Mouse (Mus musculus) induced T-regulatory cell, adult 2 months (primary cell): ENCODE results near the gene Aknad1.

Experiments
- DNase-seq: peaks from one replicate; pipeline ENCODE4 v3.0.0-alpha.2; 2012; ENCODE audit warnings: low read depth

Gene Aknad1

GRCm38 (mm10) chr3:108751061-108751460, 11.6 kb downstream of the Aknad1 start:
- no peak for DNase-seq

GRCm38 (mm10) chr3:108751691-108752090, 12.2 kb downstream of the Aknad1 start:
- no peak for DNase-seq

- no peak for DNase-seq
Observed at GRCm38 (mm10) chr3:108754541-108754940, 15.1 kb downstream of the Aknad1 start.

GRCm38 (mm10) chr3:108755542-108755941, 16.1 kb downstream of the Aknad1 start:
- DNase-seq, result no peak

GRCm38 (mm10) chr3:108756131-108756530, 16.7 kb downstream of the Aknad1 start:
- no peak for DNase-seq

- no peak for DNase-seq
Observed at GRCm38 (mm10) chr3:108757570-108757969, 18.1 kb downstream of the Aknad1 start.

GRCm38 (mm10) chr3:108759566-108760420, 20.3 kb downstream of the Aknad1 start:
- DNase-seq, result no peak

- DNase-seq, result no peak
Observed at GRCm38 (mm10) chr3:108762597-108763111, 23.2 kb downstream of the Aknad1 start.

- no peak for DNase-seq
Observed at GRCm38 (mm10) chr3:108763691-108764090, 24.2 kb downstream of the Aknad1 start.

GRCm38 (mm10) chr3:108764976-108765375, 25.5 kb downstream of the Aknad1 start:
- DNase-seq, result no peak

- no peak for DNase-seq
Observed at GRCm38 (mm10) chr3:108765476-108765875, 26.0 kb downstream of the Aknad1 start.

GRCm38 (mm10) chr3:108766943-108767342, 27.5 kb downstream of the Aknad1 start:
- DNase-seq, result no peak

GRCm38 (mm10) chr3:108767416-108767815, 28.0 kb downstream of the Aknad1 start:
- DNase-seq, result peak; percentile 40

GRCm38 (mm10) chr3:108769547-108769946, 30.1 kb downstream of the Aknad1 start:
- no peak for DNase-seq

- peak; percentile 80 for DNase-seq
Observed at GRCm38 (mm10) chr3:108770725-108771368, 31.4 kb downstream of the Aknad1 start.

GRCm38 (mm10) chr3:108772211-108772610, 32.8 kb downstream of the Aknad1 start:
- no peak for DNase-seq

GRCm38 (mm10) chr3:108772811-108773210, 33.4 kb downstream of the Aknad1 start:
- peak; percentile 37 for DNase-seq

GRCm38 (mm10) chr3:108778761-108779540, 39.5 kb downstream of the Aknad1 start:
- DNase-seq, result no peak

- no peak for DNase-seq
Observed at GRCm38 (mm10) chr3:108781238-108781883, 41.9 kb downstream of the Aknad1 start.

GRCm38 (mm10) chr3:108781884-108782270, 42.4 kb downstream of the Aknad1 start:
- DNase-seq, result no peak

- no peak for DNase-seq
Observed at GRCm38 (mm10) chr3:108782364-108782895, 43.0 kb downstream of the Aknad1 start.

- DNase-seq, result no peak
Observed at GRCm38 (mm10) chr3:108786520-108786919, 47.1 kb downstream of the Aknad1 start.
